8 mouse cellular contexts compared by ENCODE assay signal in the genomic region with DNA sequence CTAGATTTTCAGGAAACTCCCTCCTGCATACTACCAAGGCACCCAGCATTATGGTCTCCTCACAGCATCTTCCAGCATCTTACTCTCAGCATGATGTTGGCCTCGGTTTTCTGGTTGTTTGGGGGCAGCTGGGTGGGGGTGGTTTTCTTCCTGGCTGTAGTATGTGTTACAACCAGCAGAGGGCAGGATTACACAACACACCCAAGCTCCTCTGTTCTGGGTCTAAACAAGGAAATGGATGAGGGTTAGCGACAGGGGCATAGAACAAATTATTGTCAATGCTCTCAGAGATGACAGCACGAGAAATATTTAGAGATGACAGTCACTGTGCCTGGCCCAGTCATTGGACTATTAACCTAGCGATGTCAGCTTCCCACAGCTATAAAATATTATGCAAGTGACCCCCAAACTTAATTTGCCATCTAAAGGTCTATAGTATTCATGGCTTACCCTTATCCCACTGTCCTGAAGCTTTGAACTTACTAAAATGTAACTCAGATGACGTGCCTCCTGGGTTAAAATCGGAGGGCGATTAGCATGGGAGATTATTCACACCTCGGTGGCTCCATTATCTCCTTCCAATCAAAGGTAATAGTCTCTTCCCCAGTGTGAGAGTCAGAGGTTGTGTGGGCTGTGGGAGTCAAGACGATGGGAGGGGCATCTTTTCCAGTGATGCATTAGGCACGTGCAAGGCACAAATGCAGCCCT. TPM values are rescaled to one million over a fixed set of nuclear protein-coding genes. Genes with fewer than 3 reads are reported as not detected.
A peak's percentile ranks its signal among the peaks of the same experiment; 100 is the strongest.
DNase-seq lines count a peak whose midpoint lies in the region; ATAC-seq and TF ChIP-seq lines count a peak whose summit lies in the region.

No protein-coding gene starts in this region.

- WGBS in kidney, postnatal 0 days, result 9% methylated on average over 10 of the region's 10 CpGs

- peak; percentile 90 for TF ChIP-seq CTCF in kidney, postnatal 0 days (IDR thresholded peaks at IDR 0.05; ENCODE audit: low read depth)

- H3K27ac ChIP-seq in kidney, postnatal 0 days, result no peak overlapping the region

- no peaks in the 10 kb centered on the region for H3K9me3 ChIP-seq in kidney, postnatal 0 days (replicated peaks; ENCODE audit: low read length)

- no peaks in the 10 kb centered on the region for H3K4me1 ChIP-seq in kidney, postnatal 0 days (replicated peaks; ENCODE audit: insufficient read depth, low read length)

- no peaks in the 10 kb centered on the region for H3K27me3 ChIP-seq in kidney, postnatal 0 days (ENCODE audit: insufficient read depth, low read length)

- H3K4me3 ChIP-seq in kidney, postnatal 0 days (replicated peaks; ENCODE audit: low read depth, low read length), result no peak overlapping the region

- no peak overlapping the region for H3K4me2 ChIP-seq in kidney, postnatal 0 days (ENCODE audit: low read length)

- no peak overlapping the region for H3K9ac ChIP-seq in kidney, postnatal 0 days (ENCODE audit: low read depth, low read length)

- peak; percentile 81 for ATAC-seq in CD4-positive, CD25-positive, alpha-beta regulatory T cell, adult 4 months
- ATAC-seq in kidney, postnatal 0 days (replicated peaks; ENCODE audit: low FRiP score, low read depth), result no peak
- ATAC-seq in neutrophil, adult 5-6 weeks (ENCODE audit: extremely low read depth, insufficient number of reproducible peaks, low FRiP score, poor library complexity, severe bottlenecking), result peak; percentile 66; the same call in 1 of the 2 replicates

- H3K36me3 ChIP-seq in kidney, postnatal 0 days (ENCODE audit: insufficient read depth, low read length), result no peaks in the 10 kb centered on the region

- peak; percentile 11 for DNase-seq in T-cell, adult 2 months (ENCODE audit: low spot score)
- DNase-seq in cerebellum, postnatal 4 days (ENCODE audit: low spot score in 2 of 2), result peak; percentile 36 to 65
- peak; percentile 5 to 8 for DNase-seq in heart, adult 9 months (ENCODE audit: low spot score in 2 of 2)
- peak; percentile 71 for DNase-seq in kidney, postnatal 0 days (ENCODE audit: low spot score)
- peak; percentile 4 to 17 for DNase-seq in lung, adult 18-20 months
- no peak for DNase-seq in spleen, postnatal 4 days (ENCODE audit: low spot score in 2 of 2)

RNA-seq across cellular contexts. Expression of gene Nudt7, which starts 52.2 kb away (rescaled TPM):
- 10 to 100 TPM; 18.7 to 19.1 TPM for polyA plus RNA-seq in CD4-positive, CD25-positive, alpha-beta regulatory T cell, adult 4 months (2017; shearing (Covaris generic))
- polyA plus RNA-seq in kidney, postnatal 0 days (2015; fragmentation: Nextera tagmentation; extraction: Ambion mirVana), result 25.5 and 28.1 TPM in 2 replicates
- total RNA-seq in neutrophil, adult 5-6 weeks (2017), result 16.2 and 17.8 TPM in 2 replicates

Comparison
In these comparisons a context has a peak if more than half of its experiments do, and no peak if none do; other contexts are left out.
1. DNase-seq: peak in T-cell, adult 2 months (single experiment), cerebellum, postnatal 4 days (2 of 2), heart, adult 9 months (2 of 2), kidney, postnatal 0 days (single experiment) and lung, adult 18-20 months (2 of 2); none in spleen, postnatal 4 days (0 of 2).